Mouse (Mus musculus) stomach, postnatal 0 days (tissue): Measurements from ENCODE around the gene Efs.

Experiments used
- CTCF ChIP-seq: IDR thresholded peaks from 2 replicates; pipeline ENCODE4 v1.5.1; 2016; ENCODE audit warnings: antibody characterized with exemption, low read depth, mild to moderate bottlenecking, moderate library complexity
- EP300 ChIP-seq: optimal IDR thresholded peaks from 2 replicates; pipeline ENCODE3; 2016; ENCODE audit warnings: antibody characterized with exemption

- TF ChIP-seq CTCF (no peak), EP300 (no peak)
Observed at GRCm38 (mm10) chr14:54884022-54884712, 41.8 kb downstream of the Efs start.
